Mouse (Mus musculus): ENCODE measurements around the gene Rnf40. TPM values are rescaled to one million over a fixed set of nuclear protein-coding genes. Genes with fewer than 3 reads are reported as not detected.
"Not testable (repeated sequence)": the region's sequence is repeated elsewhere in the genome, so short reads cannot be mapped to it uniquely, and the experiment has no call there.

Gene Rnf40
- polyA plus RNA-seq, 1 experiment from 2014 or later = 60.5 TPM

DNA sequence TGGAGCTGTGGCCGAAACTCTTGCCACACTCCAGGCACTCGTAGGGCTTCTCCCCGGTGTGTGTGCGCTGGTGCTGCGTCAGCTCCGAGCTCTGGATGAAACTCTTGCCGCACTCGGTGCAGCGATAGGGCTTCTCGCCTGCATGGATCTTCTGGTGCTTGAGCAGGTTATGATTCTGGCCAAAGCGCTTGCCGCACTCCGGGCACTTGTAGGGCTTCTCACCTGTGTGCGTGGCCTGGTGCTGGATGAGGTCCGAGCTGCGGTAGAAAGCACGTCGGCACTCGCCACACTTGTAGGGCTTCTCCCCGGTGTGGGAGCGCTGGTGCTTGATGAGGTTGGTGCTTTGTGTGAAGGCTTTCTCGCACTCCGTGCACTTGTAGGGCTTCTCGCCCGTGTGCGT is 23.0 kb downstream of the Rnf40 start:
- Histone ChIP-seq H3K27ac (no peak overlapping the region), H3K27me3 (ENCODE audit: poor library complexity, severe bottlenecking) (no peaks in the 10 kb centered on the region), H3K36me3 (replicated peaks) (peaks cover 69% of the 10 kb centered on the region), H3K9me3 (peaks cover 13% of the 10 kb centered on the region; the same call in 1 of the 2 replicates), H3K4me3 (no peak overlapping the region), H3K4me1 (peaks cover 27% of the 10 kb centered on the region)
- 97% methylated on average over 26 of the region's 26 CpGs for WGBS
- no peak for DNase-seq (ENCODE audit: extremely low spot score, low spot score)

DNA sequence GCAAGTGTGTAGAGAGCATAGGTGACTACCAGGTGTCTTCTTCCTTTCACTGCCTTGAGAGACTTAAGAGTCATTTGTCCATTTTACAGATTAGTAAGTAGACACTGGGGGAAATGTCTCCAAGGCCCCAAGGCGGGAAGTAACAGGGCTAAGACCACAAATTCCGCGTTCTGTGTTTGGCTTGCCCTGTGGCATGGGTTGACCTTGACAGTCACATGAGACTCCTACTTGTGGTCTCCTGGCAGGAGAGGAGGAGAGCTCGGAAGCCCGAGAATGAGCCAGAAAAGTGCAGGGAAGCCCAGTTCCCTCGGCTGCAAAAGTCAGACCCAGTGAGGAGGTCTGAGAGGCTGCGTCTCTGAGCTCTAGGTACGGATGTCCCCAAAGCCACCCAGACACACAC is 24.9 kb downstream of the Rnf40 start:
- DNase-seq (ENCODE audit: extremely low spot score, low spot score) = no peak
- Histone ChIP-seq H3K4me1 (peaks cover 39% of the 10 kb centered on the region), H3K27ac (peak overlapping the region; percentile 98; the same call in 1 of the 2 replicates), H3K9me3 (peaks cover 13% of the 10 kb centered on the region; the same call in 1 of the 2 replicates), H3K27me3 (ENCODE audit: poor library complexity, severe bottlenecking) (no peaks in the 10 kb centered on the region), H3K4me3 (peak overlapping the region; percentile 100), H3K36me3 (replicated peaks) (peaks cover 49% of the 10 kb centered on the region)
- WGBS = 91% methylated on average over 8 of the region's 8 CpGs

DNA sequence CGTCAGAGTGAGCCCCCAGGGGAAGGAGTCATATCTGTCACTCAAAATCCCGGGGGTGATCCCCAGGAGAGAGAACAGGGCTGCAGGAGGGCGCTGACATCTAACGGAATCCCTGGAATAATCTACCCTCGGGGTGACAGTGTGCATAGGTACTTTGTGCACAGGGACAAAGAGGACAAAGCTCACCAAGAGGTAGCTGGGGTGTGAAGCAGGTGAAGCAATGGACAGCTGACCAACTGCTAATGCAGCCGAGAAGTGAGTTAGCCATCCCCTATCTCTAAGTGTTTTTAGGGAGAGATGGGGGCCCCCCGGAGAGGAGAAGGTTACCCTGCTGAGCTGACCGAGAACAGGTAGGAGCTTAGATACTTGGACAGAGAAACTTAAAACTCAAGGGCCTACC is 25.5 kb downstream of the Rnf40 start:
- peak overlapping the region; percentile 98 for H3K27ac ChIP-seq
- no peaks in the 10 kb centered on the region for H3K27me3 ChIP-seq (ENCODE audit: poor library complexity, severe bottlenecking)
- H3K4me3 ChIP-seq = peak overlapping the region; percentile 100
- 25% methylated on average over 8 of the region's 8 CpGs for WGBS
- no peak for DNase-seq (ENCODE audit: extremely low spot score, low spot score)
- peaks cover 44% of the 10 kb centered on the region for H3K36me3 ChIP-seq (replicated peaks)
- peaks cover 13% of the 10 kb centered on the region; the same call in 1 of the 2 replicates for H3K9me3 ChIP-seq
- H3K4me1 ChIP-seq = peaks cover 39% of the 10 kb centered on the region

DNA sequence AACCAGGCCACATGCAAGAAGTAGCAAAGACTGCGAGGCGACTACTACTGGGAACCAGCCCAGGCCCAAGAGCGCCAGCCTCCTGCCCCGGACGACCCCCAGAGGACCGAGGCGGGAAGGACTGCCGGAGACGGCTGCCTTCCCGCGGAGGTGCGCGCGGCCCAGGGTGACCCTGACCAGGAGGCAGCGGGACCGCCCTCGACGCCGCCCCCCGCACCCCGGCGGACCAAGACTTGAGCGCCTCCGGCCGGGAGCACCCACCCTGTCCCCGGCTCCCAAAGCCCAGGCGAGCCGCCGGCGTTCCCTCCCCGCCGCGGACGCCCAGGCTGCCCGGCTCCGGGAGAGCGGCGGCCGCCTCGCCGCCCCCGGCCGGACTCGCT is 25.9 kb downstream of the Rnf40 start:
- under 1% methylated on average over 43 of the region's 44 CpGs for WGBS
- no peaks in the 10 kb centered on the region for H3K27me3 ChIP-seq (ENCODE audit: poor library complexity, severe bottlenecking)
- peak overlapping the region; percentile 100 for H3K4me3 ChIP-seq
- H3K9me3 ChIP-seq = peaks cover 13% of the 10 kb centered on the region; the same call in 1 of the 2 replicates
- peaks cover 39% of the 10 kb centered on the region for H3K36me3 ChIP-seq (replicated peaks)
- peak; percentile 47 for DNase-seq (ENCODE audit: extremely low spot score, low spot score)
- peaks cover 39% of the 10 kb centered on the region for H3K4me1 ChIP-seq
- H3K27ac ChIP-seq = peak overlapping the region; percentile 98

DNA sequence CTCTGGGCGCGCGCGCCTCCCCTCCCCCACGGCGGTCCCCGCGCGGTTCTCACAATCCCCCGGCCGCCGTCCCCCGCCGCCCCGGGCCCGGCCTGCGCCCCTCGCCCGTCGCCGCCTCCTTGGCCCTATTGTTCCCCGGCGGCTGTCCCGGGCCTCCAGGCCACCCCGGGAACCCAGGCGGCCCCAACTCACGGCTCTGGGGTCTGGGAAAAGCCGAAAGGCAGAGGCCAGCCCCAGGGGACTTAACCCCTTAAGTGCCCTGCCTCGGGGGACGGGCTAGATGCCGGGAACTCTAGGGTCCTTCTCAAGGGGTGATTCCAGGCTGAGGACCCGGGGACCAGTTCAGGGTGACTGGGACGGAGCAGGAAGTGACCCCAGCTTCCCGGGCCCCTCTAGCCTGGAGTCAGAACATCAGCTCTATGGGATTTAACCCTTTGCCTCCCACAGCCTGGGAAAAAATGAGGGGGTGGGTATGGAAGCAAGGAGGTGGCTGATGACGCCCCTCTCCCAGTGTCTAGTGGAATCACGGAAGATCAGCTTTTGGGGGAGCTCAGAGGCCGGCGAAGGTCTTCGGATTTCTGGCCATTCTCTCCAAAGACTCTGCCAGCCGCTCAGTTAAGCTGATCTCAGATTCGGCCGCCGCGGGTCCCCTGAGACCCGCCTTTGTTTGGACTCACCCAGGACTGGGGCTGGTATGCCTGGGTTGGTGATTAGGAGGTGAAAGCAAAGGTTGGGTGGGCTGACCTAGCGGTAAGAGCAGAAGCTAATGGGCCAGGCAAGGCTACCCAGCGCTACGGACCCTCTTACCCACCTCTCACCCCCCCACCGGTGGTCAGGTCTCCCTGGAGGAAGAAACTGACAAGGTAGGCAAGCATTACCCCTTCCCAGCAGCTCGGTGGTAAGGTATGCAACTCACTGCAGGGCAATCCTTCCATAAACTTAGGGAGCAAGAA is 26.6 kb downstream of the Rnf40 start, which contains the start of gene Zfp629:
Zfp629 (minus strand) TSS at position 907 of the 953 bp plus-strand sequence.
- WGBS = under 1% methylated on average over 50 of the region's 50 CpGs
- Histone ChIP-seq H3K9me3 (peaks cover 13% of the 10 kb centered on the region; the same call in 1 of the 2 replicates), H3K4me1 (peaks cover 39% of the 10 kb centered on the region), H3K27me3 (ENCODE audit: poor library complexity, severe bottlenecking) (no peaks in the 10 kb centered on the region), H3K36me3 (replicated peaks) (peaks cover 33% of the 10 kb centered on the region), H3K27ac (peak within 1 kb of the TSS; percentile 98), H3K4me3 (peak within 1 kb of the TSS; percentile 100)
- peak; percentile 90 for DNase-seq (ENCODE audit: extremely low spot score, low spot score)

DNA sequence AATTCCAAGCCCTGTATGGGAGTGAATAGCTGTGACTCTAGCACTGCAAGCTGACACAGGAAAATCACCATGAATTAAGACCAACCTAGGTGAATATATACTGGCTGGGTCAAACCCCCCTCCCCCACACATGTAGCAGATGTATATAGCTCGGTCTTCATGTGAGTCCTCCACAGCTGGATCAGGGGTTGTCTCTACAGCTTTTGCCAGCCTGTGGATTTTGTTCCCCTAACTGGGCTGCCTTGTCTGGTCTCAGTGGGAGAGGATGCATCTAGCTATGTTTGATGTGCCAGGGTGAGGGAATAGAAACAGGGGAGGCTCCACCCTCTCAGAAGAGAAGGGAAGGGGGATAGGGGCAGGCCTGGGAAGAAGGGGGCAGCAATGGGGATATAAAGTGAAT is 27.8 kb downstream of the Rnf40 start:
- H3K36me3 ChIP-seq (replicated peaks) = peaks cover 21% of the 10 kb centered on the region
- H3K27ac ChIP-seq = no peak overlapping the region
- peaks cover 7% of the 10 kb centered on the region; the same call in 1 of the 2 replicates for H3K9me3 ChIP-seq
- no peak for DNase-seq (ENCODE audit: extremely low spot score, low spot score)
- H3K4me3 ChIP-seq = peak overlapping the region; percentile 14
- peaks cover 39% of the 10 kb centered on the region for H3K4me1 ChIP-seq
- WGBS = 87% methylated on average over 1 of the region's 1 CpGs
- no peaks in the 10 kb centered on the region for H3K27me3 ChIP-seq (ENCODE audit: poor library complexity, severe bottlenecking)

DNA sequence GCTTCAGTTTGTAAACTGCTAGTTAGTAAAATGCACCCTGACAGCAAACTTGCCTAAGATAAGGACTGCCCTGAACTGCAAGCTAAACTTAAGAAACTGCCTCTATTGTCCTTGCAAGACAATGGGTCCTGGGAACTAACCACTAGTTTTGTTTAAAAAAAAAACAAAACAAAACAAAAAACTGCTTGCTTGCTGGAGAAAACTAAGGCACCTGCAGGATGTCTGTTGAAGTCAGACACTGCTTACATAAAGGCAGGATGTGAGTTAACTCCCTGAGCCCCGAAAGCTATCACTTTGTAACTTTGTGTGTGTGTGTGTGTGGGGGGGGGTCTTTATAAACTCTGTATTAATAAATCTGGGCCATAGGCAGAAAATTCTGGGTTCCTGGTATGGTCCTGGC is 28.3 kb downstream of the Rnf40 start:
- Histone ChIP-seq H3K9me3 (peaks cover 1% of the 10 kb centered on the region; the same call in 1 of the 2 replicates), H3K27me3 (ENCODE audit: poor library complexity, severe bottlenecking) (no peaks in the 10 kb centered on the region), H3K27ac (no peak overlapping the region), H3K36me3 (replicated peaks) (peaks cover 16% of the 10 kb centered on the region), H3K4me3 (0 out of 2 replicates have a peak overlapping the region, but pooled peaks have one; percentile 14), H3K4me1 (peaks cover 39% of the 10 kb centered on the region)
- 90% methylated on average over 1 of the region's 1 CpGs for WGBS
- no peak for DNase-seq (ENCODE audit: extremely low spot score, low spot score)

DNA sequence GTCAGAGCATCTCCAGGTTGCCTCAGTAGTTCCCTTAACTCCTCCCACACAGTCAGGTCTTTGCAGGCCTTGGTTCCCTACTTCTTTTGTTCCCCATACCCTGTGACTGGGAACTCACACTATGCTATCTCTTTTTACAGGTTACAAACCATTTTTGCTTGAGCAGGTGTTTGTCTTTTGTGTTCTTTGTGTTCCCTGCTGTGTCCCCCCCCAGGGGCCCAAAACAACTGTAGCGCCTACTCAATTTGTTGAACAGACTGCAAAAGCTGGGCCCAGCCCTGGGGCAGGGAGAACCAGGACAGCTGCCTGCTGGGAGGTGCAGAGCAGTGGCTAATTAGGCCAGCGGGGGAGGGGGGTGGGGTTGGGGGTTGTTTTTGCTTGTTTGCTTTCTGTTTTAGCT is 29.4 kb downstream of the Rnf40 start:
- H3K36me3 ChIP-seq (replicated peaks) = peaks cover 5% of the 10 kb centered on the region
- no peak for DNase-seq (ENCODE audit: extremely low spot score, low spot score)
- no peaks in the 10 kb centered on the region for H3K9me3 ChIP-seq
- no peak overlapping the region; the same call in 1 of the 2 replicates for H3K4me3 ChIP-seq
- H3K27me3 ChIP-seq (ENCODE audit: poor library complexity, severe bottlenecking) = no peaks in the 10 kb centered on the region
- peak overlapping the region; percentile 44; the same call in 1 of the 2 replicates for H3K27ac ChIP-seq
- 36% methylated on average over 2 of the region's 2 CpGs for WGBS
- peaks cover 39% of the 10 kb centered on the region for H3K4me1 ChIP-seq

DNA sequence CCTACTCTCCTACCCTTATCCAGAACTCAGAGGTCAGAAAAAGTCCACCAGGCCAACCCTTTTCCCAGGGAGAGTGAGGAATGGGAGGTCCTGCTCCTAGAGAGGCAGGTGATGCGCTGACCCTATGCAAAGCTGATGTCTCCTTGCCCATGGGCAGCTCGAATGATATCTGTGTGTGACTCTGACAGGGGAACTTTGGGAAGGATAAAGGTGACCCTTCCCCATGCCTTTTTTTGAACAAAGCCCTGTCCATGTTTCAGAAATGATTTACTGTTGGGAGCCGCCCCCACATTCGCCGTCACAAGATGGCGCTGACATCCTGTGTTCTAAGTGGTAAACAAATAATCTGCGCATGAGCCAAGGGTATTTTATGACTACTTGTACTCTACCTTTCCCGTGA is 29.8 kb downstream of the Rnf40 start:
- WGBS = 92% methylated on average over 7 of the region's 8 CpGs
- H3K9me3 ChIP-seq; H3K36me3 ChIP-seq (replicated peaks); H3K27ac ChIP-seq; DNase-seq (ENCODE audit: extremely low spot score, low spot score); H3K4me3 ChIP-seq; H3K27me3 ChIP-seq (ENCODE audit: poor library complexity, severe bottlenecking): not testable (repeated sequence)
- H3K4me1 ChIP-seq = peaks cover 35% of the 10 kb centered on the region

DNA sequence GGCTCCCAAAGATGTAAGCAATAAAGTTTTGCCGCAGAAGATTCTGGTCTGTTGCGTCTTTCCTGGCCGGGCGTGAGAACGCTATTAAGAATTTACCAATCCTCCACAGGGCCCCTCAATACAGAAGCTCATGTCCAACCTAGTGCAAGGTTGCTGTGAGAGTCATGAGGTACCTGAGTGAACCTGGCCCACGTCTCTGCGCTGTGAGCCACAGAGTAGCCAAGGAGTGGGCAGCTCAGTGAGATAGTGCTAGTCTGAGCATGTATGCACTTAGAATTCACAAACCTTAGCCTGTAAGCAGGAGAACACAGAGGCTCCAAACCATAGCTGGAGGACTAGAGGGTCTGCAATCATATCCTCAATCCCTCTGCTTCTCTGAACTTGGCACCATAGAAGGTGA is 37.5 kb downstream of the Rnf40 start:
- Histone ChIP-seq H3K4me1 (no peaks in the 10 kb centered on the region), H3K4me3 (no peak overlapping the region)

DNA sequence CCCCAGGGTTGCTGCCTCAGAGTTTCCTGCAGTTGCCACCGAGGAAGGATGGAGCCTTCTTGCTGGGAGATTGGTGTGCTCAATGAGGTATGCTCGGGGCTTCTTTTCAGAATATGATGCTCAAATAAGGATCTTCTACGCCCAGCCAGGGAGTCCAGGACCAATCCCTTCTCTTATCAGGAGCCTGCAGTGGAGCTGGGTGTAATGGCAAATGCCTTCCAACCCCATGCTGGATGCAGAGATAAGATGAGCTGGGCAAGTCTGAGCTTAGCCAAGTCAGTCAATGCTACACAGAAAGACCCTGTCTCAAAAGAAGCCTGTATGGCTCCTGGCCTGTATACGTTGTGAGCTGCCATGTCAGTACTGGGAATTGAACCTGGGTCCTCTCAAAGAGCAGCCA is 37.9 kb downstream of the Rnf40 start:
- H3K9me3 ChIP-seq = no peaks in the 10 kb centered on the region; the same call in 1 of the 2 replicates
- WGBS = 89% methylated on average over 4 of the region's 4 CpGs
- H3K4me1 ChIP-seq = no peaks in the 10 kb centered on the region
- no peak for DNase-seq (ENCODE audit: extremely low spot score, low spot score)
- no peaks in the 10 kb centered on the region for H3K36me3 ChIP-seq (replicated peaks)
- no peak overlapping the region for H3K4me3 ChIP-seq
- no peak overlapping the region for H3K27ac ChIP-seq
- no peaks in the 10 kb centered on the region for H3K27me3 ChIP-seq (ENCODE audit: poor library complexity, severe bottlenecking)

More for the DNA sequence above, 37.5 kb downstream of the Rnf40 start:
- no peaks in the 10 kb centered on the region for H3K36me3 ChIP-seq (replicated peaks)
- 98% methylated on average over 7 of the region's 7 CpGs for WGBS
- H3K27ac ChIP-seq = no peak overlapping the region
- no peak for DNase-seq (ENCODE audit: extremely low spot score, low spot score)
- H3K9me3 ChIP-seq = no peaks in the 10 kb centered on the region; the same call in 1 of the 2 replicates
- no peaks in the 10 kb centered on the region for H3K27me3 ChIP-seq (ENCODE audit: poor library complexity, severe bottlenecking)

DNA sequence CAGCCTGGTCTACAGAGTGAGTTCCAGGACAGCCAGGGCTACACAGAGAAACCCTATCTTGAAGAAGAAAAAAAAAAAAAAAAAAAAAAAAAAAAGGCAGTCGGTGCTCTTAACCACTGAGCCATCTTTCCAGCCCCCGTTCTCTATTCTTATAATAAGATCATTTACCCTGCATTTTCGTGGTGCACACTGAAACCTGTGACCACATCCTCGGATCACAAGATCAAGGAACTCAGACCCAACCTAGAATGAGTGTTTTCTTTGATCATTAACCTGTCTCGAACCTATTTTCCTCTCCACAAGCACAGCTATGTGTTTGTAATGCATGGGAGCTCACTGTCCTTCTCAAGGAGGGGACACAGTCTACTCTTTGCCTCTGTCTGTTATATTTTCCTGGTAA is 40.1 kb downstream of the Rnf40 start:
- no peaks in the 10 kb centered on the region for H3K4me1 ChIP-seq
- H3K27me3 ChIP-seq (ENCODE audit: poor library complexity, severe bottlenecking) = no peaks in the 10 kb centered on the region
- H3K9me3 ChIP-seq = no peaks in the 10 kb centered on the region; the same call in 1 of the 2 replicates
- no peak for DNase-seq (ENCODE audit: extremely low spot score, low spot score)
- H3K36me3 ChIP-seq (replicated peaks) = no peaks in the 10 kb centered on the region
- no peak overlapping the region for H3K27ac ChIP-seq
- WGBS = 78% methylated on average over 5 of the region's 5 CpGs
- H3K4me3 ChIP-seq = no peak overlapping the region

DNA sequence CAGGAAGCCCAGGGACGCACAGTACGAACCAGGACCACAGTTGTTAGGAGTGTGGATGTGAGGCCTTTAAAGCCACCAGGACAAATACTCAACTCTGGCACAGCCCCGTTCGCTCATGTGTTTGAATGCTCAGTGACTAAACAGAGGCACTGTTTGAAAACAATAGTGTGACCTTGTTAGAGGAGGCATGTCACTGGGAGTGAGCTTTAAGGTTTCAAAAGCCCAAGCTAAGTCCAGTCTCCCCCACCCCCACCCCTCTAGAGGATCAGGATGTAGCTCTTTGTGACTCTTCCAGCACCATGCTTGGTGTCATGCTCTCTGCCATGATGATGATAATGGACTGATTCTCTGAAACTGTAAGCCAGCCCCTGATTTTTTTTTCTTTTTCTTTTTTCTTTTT is 42.8 kb downstream of the Rnf40 start:
- Histone ChIP-seq H3K27ac (no peak overlapping the region), H3K36me3 (replicated peaks) (no peaks in the 10 kb centered on the region), H3K27me3 (ENCODE audit: poor library complexity, severe bottlenecking) (peaks cover 7% of the 10 kb centered on the region), H3K4me1 (peaks cover 1% of the 10 kb centered on the region), H3K4me3 (no peak overlapping the region), H3K9me3 (no peaks in the 10 kb centered on the region)
- DNase-seq (ENCODE audit: extremely low spot score, low spot score) = no peak
- 70% methylated on average over 4 of the region's 4 CpGs for WGBS
